Mouse (Mus musculus) limb, embryonic 15.5 days (tissue): ENCODE measurements around the gene Pon3. TPM values are rescaled to one million over a fixed set of nuclear protein-coding genes. Genes with fewer than 3 reads are reported as not detected.
"Not testable (repeated sequence)": the region's sequence is repeated elsewhere in the genome, so short reads cannot be mapped to it uniquely, and the experiment has no call there.

Source experiments
- ATAC-seq: fragments of 200-750 bp; cut with Nextera tagmentation; 2 replicates; pipeline ENCODE4 v1.8.0; 2017; ENCODE audit warnings: low read depth, moderate TSS enrichment; ENCODE audit not compliant: insufficient number of reproducible peaks, low FRiP score, low TSS enrichment
- H3K27ac ChIP-seq: fragments of 300-500 bp; sonication (generic); 2 replicates; pipeline ENCODE4 v1.5.1; 2015; ENCODE audit warnings: moderate library complexity, mild to moderate bottlenecking, inconsistent platforms
- H3K27me3 ChIP-seq: fragments of 300-500 bp; sonication (generic); 2 replicates; pipeline ENCODE4 v1.6.1; 2015; ENCODE audit warnings: inconsistent platforms
- H3K36me3 ChIP-seq: fragments of 300-500 bp; sonication (generic); 2 replicates; pipeline ENCODE4 v1.6.1; 2015; ENCODE audit warnings: inconsistent platforms
- H3K4me1 ChIP-seq: fragments of 300-500 bp; sonication (generic); 2 replicates; pipeline ENCODE4 v1.6.1; 2015; ENCODE audit warnings: inconsistent platforms
- H3K4me2 ChIP-seq: fragments of 300-500 bp; sonication (generic); 2 replicates; pipeline ENCODE4 v1.6.1; 2015; ENCODE audit warnings: mild to moderate bottlenecking, inconsistent platforms
- H3K4me3 ChIP-seq: fragments of 300-500 bp; sonication (generic); 2 replicates; pipeline ENCODE4 v1.5.1; 2015; ENCODE audit warnings: mild to moderate bottlenecking, inconsistent platforms
- H3K9ac ChIP-seq: fragments of 300-500 bp; sonication (generic); 2 replicates; pipeline ENCODE4 v1.6.1; 2015; ENCODE audit warnings: inconsistent platforms
- H3K9me3 ChIP-seq: fragments of 300-500 bp; sonication (generic); 2 replicates; pipeline ENCODE4 v1.6.1; 2016; ENCODE audit warnings: inconsistent platforms
- WGBS: fragments of 180-500 bp; shearing (Covaris S2); methylation state at CpG from one replicate; pipeline ENCODE4 v1.1.7; 2015; 5-methylcytosine and 5-hydroxymethylcytosine counted together
- polyA plus RNA-seq: library from polyadenylated mRNA; unstranded; fragments of >200 nt; fragmentation: Nextera tagmentation; extraction: Ambion mirVana; gene quantifications from 2 replicates; pipeline ENCODE4 v1.2.1, GENCODE M21; 2015

The Pon3 gene
- polyA plus RNA-seq, 1 experiment from 2014 or later = 10.1 TPM

GRCm38 (mm10) chr6:5238799-5239198 lies 17.3 kb downstream of the Pon3 start:
- Histone ChIP-seq H3K4me1 (no peaks in the 10 kb centered on the region), H3K27ac (no peak overlapping the region), H3K4me2 (no peak overlapping the region), H3K9me3 (no peaks in the 10 kb centered on the region), H3K27me3 (no peaks in the 10 kb centered on the region), H3K36me3 (no peaks in the 10 kb centered on the region), H3K4me3 (no peak overlapping the region), H3K9ac (no peak overlapping the region)
- ATAC-seq = no peak
- 84% methylated on average over 3 of the region's 3 CpGs for WGBS

GRCm38 (mm10) chr6:5237510-5237909 lies 18.6 kb downstream of the Pon3 start:
- no peak overlapping the region for H3K4me3 ChIP-seq
- ATAC-seq = no peak
- 68% methylated on average over 4 of the region's 4 CpGs for WGBS
- H3K4me2 ChIP-seq = no peak overlapping the region
- no peak overlapping the region for H3K9ac ChIP-seq
- no peak overlapping the region for H3K27ac ChIP-seq
- H3K27me3 ChIP-seq = no peaks in the 10 kb centered on the region
- no peaks in the 10 kb centered on the region for H3K36me3 ChIP-seq
- H3K4me1 ChIP-seq = no peaks in the 10 kb centered on the region
- no peaks in the 10 kb centered on the region for H3K9me3 ChIP-seq

GRCm38 (mm10) chr6:5236843-5237371 lies 19.2 kb downstream of the Pon3 start:
- Histone ChIP-seq H3K36me3 (no peaks in the 10 kb centered on the region), H3K9me3 (no peaks in the 10 kb centered on the region), H3K27ac (no peak overlapping the region), H3K4me2 (no peak overlapping the region), H3K27me3 (no peaks in the 10 kb centered on the region), H3K4me1 (no peaks in the 10 kb centered on the region), H3K4me3 (no peak overlapping the region), H3K9ac (no peak overlapping the region)
- ATAC-seq = no peak
- WGBS = 86% methylated on average over 8 of the region's 8 CpGs

GRCm38 (mm10) chr6:5234563-5234962 lies 21.5 kb downstream of the Pon3 start:
- Histone ChIP-seq H3K9me3 (no peaks in the 10 kb centered on the region), H3K36me3 (no peaks in the 10 kb centered on the region), H3K4me1 (no peaks in the 10 kb centered on the region), H3K4me3 (no peak overlapping the region), H3K9ac (no peak overlapping the region), H3K27me3 (no peaks in the 10 kb centered on the region), H3K4me2 (no peak overlapping the region), H3K27ac (no peak overlapping the region)
- ATAC-seq = no peak
- 82% methylated on average over 3 of the region's 3 CpGs for whole genome bisulfite sequencing

GRCm38 (mm10) chr6:5233812-5234211 lies 22.3 kb downstream of the Pon3 start:
- Histone ChIP-seq H3K36me3 (no peaks in the 10 kb centered on the region), H3K27ac (no peak overlapping the region), H3K4me2 (no peak overlapping the region), H3K9ac (no peak overlapping the region), H3K4me3 (no peak overlapping the region), H3K27me3 (no peaks in the 10 kb centered on the region), H3K9me3 (no peaks in the 10 kb centered on the region), H3K4me1 (no peaks in the 10 kb centered on the region)
- 89% methylated on average over 1 of the region's 1 CpGs for WGBS
- no peak for ATAC-seq

GRCm38 (mm10) chr6:5232022-5232421 lies 24.1 kb downstream of the Pon3 start:
- Histone ChIP-seq H3K36me3 (no peaks in the 10 kb centered on the region), H3K4me3 (no peak overlapping the region), H3K9me3 (no peaks in the 10 kb centered on the region), H3K27me3 (no peaks in the 10 kb centered on the region), H3K4me1 (no peaks in the 10 kb centered on the region), H3K27ac (no peak overlapping the region), H3K4me2 (no peak overlapping the region), H3K9ac (no peak overlapping the region)
- 88% methylated on average over 4 of the region's 4 CpGs for WGBS
- no peak for ATAC-seq

GRCm38 (mm10) chr6:5230261-5230660 lies 25.8 kb downstream of the Pon3 start:
- 85% methylated on average over 5 of the region's 5 CpGs for WGBS
- no peak for ATAC-seq
- Histone ChIP-seq H3K9ac (no peak overlapping the region), H3K4me1 (no peaks in the 10 kb centered on the region), H3K4me2 (no peak overlapping the region), H3K27ac (no peak overlapping the region), H3K36me3 (no peaks in the 10 kb centered on the region), H3K4me3 (no peak overlapping the region), H3K9me3 (no peaks in the 10 kb centered on the region), H3K27me3 (no peaks in the 10 kb centered on the region)

- H3K9ac ChIP-seq, H3K4me2 ChIP-seq, H3K27ac ChIP-seq, H3K36me3 ChIP-seq, ATAC-seq, H3K4me3 ChIP-seq, H3K9me3 ChIP-seq, H3K27me3 ChIP-seq, H3K4me1 ChIP-seq: not testable (repeated sequence)
- WGBS = 93% methylated on average over 2 of the region's 2 CpGs
Observed at GRCm38 (mm10) chr6:5223551-5223950, 32.5 kb downstream of the Pon3 start.

GRCm38 (mm10) chr6:5222080-5222479 lies 34.0 kb downstream of the Pon3 start:
- ATAC-seq = no peak
- Histone ChIP-seq H3K27me3 (no peaks in the 10 kb centered on the region), H3K4me1 (no peaks in the 10 kb centered on the region), H3K4me3 (no peak overlapping the region), H3K4me2 (no peak overlapping the region), H3K9ac (no peak overlapping the region), H3K27ac (no peak overlapping the region), H3K9me3 (no peaks in the 10 kb centered on the region), H3K36me3 (no peaks in the 10 kb centered on the region)
- 65% methylated on average over 3 of the region's 3 CpGs for WGBS

- no peaks in the 10 kb centered on the region for H3K27me3 ChIP-seq
- H3K4me1 ChIP-seq = no peaks in the 10 kb centered on the region
- no peaks in the 10 kb centered on the region for H3K9me3 ChIP-seq
- WGBS = 93% methylated on average over 4 of the region's 4 CpGs
- no peaks in the 10 kb centered on the region for H3K36me3 ChIP-seq
- no peak overlapping the region for H3K4me3 ChIP-seq
- H3K9ac ChIP-seq = no peak overlapping the region
- H3K4me2 ChIP-seq = no peak overlapping the region
- no peak overlapping the region for H3K27ac ChIP-seq
- no peak for ATAC-seq
Observed at GRCm38 (mm10) chr6:5218190-5218589, 37.9 kb downstream of the Pon3 start.

GRCm38 (mm10) chr6:5207817-5208216 lies 48.3 kb downstream of the Pon3 start:
- 63% methylated on average over 2 of the region's 2 CpGs for WGBS
- no peaks in the 10 kb centered on the region for H3K4me1 ChIP-seq
- H3K27me3 ChIP-seq = no peaks in the 10 kb centered on the region
- no peaks in the 10 kb centered on the region for H3K9me3 ChIP-seq
- no peak overlapping the region for H3K4me2 ChIP-seq
- no peaks in the 10 kb centered on the region for H3K36me3 ChIP-seq
- H3K4me3 ChIP-seq = no peak overlapping the region
- no peak for ATAC-seq
- H3K27ac ChIP-seq = no peak overlapping the region
- no peak overlapping the region for H3K9ac ChIP-seq

GRCm38 (mm10) chr6:5199916-5200315 lies 56.2 kb downstream of the Pon3 start:
- H3K9ac ChIP-seq = no peak overlapping the region
- H3K27ac ChIP-seq = no peak overlapping the region
- no peaks in the 10 kb centered on the region for H3K36me3 ChIP-seq
- no peak overlapping the region for H3K4me2 ChIP-seq
- no peaks in the 10 kb centered on the region for H3K27me3 ChIP-seq
- no peak overlapping the region for H3K4me3 ChIP-seq
- no peak for ATAC-seq
- no peaks in the 10 kb centered on the region for H3K4me1 ChIP-seq
- 75% methylated on average over 3 of the region's 3 CpGs for WGBS
- H3K9me3 ChIP-seq = no peaks in the 10 kb centered on the region

- WGBS = 84% methylated on average over 8 of the region's 8 CpGs
- Histone ChIP-seq H3K4me1 (no peaks in the 10 kb centered on the region), H3K4me2 (no peak overlapping the region), H3K9me3 (no peaks in the 10 kb centered on the region), H3K27me3 (no peaks in the 10 kb centered on the region), H3K27ac (no peak overlapping the region), H3K9ac (no peak overlapping the region), H3K36me3 (no peaks in the 10 kb centered on the region), H3K4me3 (no peak overlapping the region)
- ATAC-seq = no peak
Observed at GRCm38 (mm10) chr6:5199376-5199905, 56.6 kb downstream of the Pon3 start.
